Mouse (Mus musculus) lung, adult 2 months (tissue): Measurements from ENCODE around the gene Emilin2.

ENCODE experiments used
- CTCF ChIP-seq: fragments of 200-500 bp; IDR thresholded peaks from 2 replicates; pipeline ENCODE4 v1.5.1; 2011; ENCODE audit warnings: mild to moderate bottlenecking, low read length, control low read depth; ENCODE audit not compliant: insufficient read depth
- POLR2A ChIP-seq: fragments of 200-500 bp; IDR thresholded peaks from 2 replicates; pipeline ENCODE4 v1.6.1; 2011; ENCODE audit warnings: low read depth, mild to moderate bottlenecking, control low read depth, low read length, borderline replicate concordance; ENCODE audit errors: extremely low read depth

GRCm38 (mm10) chr17:71230108-71230709 lies 81.6 kb downstream of the Emilin2 start:
- TF ChIP-seq CTCF (no peak), POLR2A (no peak)
